Mouse (Mus musculus): ENCODE data around the gene Fmo4. TPM values are rescaled to one million over a fixed set of nuclear protein-coding genes. Genes with fewer than 3 reads are reported as not detected.
"Not testable (repeated sequence)": the region's sequence is repeated elsewhere in the genome, so short reads cannot be mapped to it uniquely, and the experiment has no call there.

Fmo4 gene
- total and polyA plus RNA-seq, 3 experiments: 0.08 to 0.20 TPM; not detected in 1

DNA sequence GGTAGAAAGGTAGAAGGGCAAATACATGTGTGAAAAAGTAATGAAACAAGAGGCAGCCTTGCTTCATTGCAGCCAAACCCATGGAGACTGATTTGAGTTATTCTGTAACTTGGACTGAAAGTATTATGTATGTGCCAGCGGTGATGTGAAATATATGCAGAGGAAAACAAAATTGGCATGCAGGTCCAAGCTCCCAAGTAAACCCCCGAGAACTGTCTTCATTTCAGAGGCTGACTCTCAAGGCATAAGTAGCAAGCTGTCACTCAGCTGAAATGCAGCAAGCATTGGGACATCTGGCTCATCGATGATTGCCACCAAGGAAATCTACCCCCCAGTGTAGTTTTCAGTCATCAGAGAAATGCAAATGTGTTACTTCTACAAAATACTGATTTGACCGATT lies 28.6 kb downstream of the Fmo4 start:
- H3K36me3 ChIP-seq (ENCODE audit: control insufficient read depth, insufficient read depth, low read length): no peaks in the 10 kb centered on the region
- H3K27ac ChIP-seq: no peak overlapping the region
- H3K79me2 ChIP-seq (replicated peaks; ENCODE audit: control insufficient read depth, insufficient read depth, low read length): no peaks in the 10 kb centered on the region
- H3K9ac ChIP-seq (ENCODE audit: low read depth, low read length): no peak overlapping the region
- no peak for TF ChIP-seq CTCF (IDR thresholded peaks at IDR 0.05)
- no peak for TF ChIP-seq POLR2A (IDR thresholded peaks at IDR 0.05; ENCODE audit: insufficient read depth, low read depth, low read length)
- TF ChIP-seq EP300 (IDR thresholded peaks at IDR 0.05; ENCODE audit: insufficient read depth, low read depth, low read length): no peak
- no peaks in the 10 kb centered on the region for H3K4me1 ChIP-seq (ENCODE audit: control insufficient read depth, insufficient read depth, low read length)
- intact Hi-C loops (cut with DNase I): no loop called here
- WGBS: 79% methylated on average over 4 of the region's 4 CpGs
- H3K4me3 ChIP-seq: no peak overlapping the region
- DNase-seq: no peak
- H3K27me3 ChIP-seq (ENCODE audit: control insufficient read depth, insufficient read depth, low read length): no peaks in the 10 kb centered on the region

DNA sequence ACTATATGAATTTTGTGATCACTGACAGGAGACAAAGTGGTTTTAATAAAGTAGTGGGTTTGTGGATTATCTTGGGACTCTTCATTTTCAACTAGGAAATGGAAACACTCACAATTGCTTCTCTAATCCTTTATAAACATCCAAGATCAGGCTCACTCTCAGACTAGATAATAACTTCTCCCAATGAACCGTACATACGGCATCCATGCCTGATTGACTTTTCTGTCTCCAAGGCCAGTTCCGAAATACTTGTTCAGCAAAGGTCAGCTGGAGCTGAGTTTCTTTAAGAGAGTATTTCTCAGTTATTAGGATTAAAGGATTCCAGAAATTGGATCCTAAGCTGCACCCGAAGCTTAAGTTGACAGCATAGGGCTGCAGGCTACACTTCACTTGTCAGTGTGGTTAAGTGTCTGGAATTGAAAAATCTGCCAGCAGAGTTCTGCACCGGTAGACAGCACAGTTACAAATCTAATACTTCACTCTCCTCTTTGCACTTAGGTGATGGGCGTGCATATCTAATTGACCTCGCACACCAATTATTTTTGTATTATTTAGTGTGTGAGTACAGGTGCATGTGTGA lies 30.0 kb downstream of the Fmo4 start:
- no peak overlapping the region for H3K9ac ChIP-seq (ENCODE audit: low read depth, low read length)
- 83% methylated on average over 7 of the region's 7 CpGs for WGBS
- no peaks in the 10 kb centered on the region for H3K36me3 ChIP-seq (ENCODE audit: control insufficient read depth, insufficient read depth, low read length)
- H3K79me2 ChIP-seq (replicated peaks; ENCODE audit: control insufficient read depth, insufficient read depth, low read length): no peaks in the 10 kb centered on the region
- TF ChIP-seq POLR2A (IDR thresholded peaks at IDR 0.05; ENCODE audit: insufficient read depth, low read depth, low read length): no peak
- no peak for TF ChIP-seq CTCF (IDR thresholded peaks at IDR 0.05)
- no peak for TF ChIP-seq EP300 (IDR thresholded peaks at IDR 0.05; ENCODE audit: insufficient read depth, low read depth, low read length)
- H3K4me3 ChIP-seq: no peak overlapping the region
- intact Hi-C loops (cut with DNase I): no loop called here
- H3K4me1 ChIP-seq (ENCODE audit: control insufficient read depth, insufficient read depth, low read length): no peaks in the 10 kb centered on the region
- DNase-seq: no peak
- no peak overlapping the region for H3K27ac ChIP-seq
- no peaks in the 10 kb centered on the region for H3K27me3 ChIP-seq (ENCODE audit: control insufficient read depth, insufficient read depth, low read length)

DNA sequence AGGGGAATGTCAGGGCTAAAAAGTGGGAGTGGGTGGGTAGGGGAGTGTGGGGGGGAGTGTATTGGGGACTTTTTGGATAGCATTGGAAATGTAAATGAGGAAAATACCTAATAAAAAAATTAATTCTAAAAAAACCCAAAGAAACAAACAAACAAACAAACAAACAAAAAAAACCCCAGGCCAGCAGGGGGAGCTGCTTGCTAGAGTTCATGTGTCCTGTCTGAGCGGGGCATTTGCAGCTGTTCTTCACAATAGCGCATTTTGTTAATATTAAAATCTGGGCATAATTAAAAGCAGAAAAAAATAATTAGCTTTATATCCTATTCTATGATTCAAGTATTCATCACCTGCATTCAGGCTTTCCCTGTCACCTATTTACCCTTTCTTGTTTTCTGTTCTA lies 32.7 kb downstream of the Fmo4 start:
- H3K4me3 ChIP-seq; H3K4me1 ChIP-seq (ENCODE audit: control insufficient read depth, insufficient read depth, low read length); DNase-seq; H3K79me2 ChIP-seq (replicated peaks; ENCODE audit: control insufficient read depth, insufficient read depth, low read length); H3K27me3 ChIP-seq (ENCODE audit: control insufficient read depth, insufficient read depth, low read length); H3K27ac ChIP-seq; H3K9ac ChIP-seq (ENCODE audit: low read depth, low read length); intact Hi-C loops (cut with DNase I); H3K36me3 ChIP-seq (ENCODE audit: control insufficient read depth, insufficient read depth, low read length): not testable (repeated sequence)
- TF ChIP-seq CTCF (IDR thresholded peaks at IDR 0.05): peak; percentile 46
- WGBS: 90% methylated on average over 2 of the region's 2 CpGs

DNA sequence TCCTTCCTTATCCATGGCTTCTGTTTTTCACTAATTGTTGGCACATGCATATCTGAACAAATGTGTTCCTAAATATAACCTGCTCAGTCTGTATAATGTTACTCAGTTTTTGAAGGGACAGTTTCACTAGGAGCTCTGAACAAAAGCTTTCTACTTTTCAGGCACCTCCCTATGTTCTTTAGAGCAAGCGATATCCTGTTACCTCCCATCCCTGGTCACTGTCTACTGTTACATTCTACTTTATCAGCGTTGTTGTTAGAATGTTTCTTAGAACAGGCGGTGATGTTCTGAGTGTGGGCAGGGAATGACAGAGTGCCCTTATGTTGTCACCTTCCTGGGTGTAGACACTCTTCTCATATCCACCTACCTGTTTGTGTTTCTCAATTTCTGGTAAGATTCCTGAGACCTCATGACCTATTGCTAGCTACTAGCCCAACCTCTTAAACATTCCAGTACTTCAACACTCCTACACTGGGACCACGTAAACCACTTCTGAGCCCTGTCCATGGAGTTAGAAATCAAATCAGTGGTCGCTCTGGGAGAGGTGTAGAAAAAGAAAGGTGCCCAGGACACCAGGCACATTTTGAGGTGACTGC lies 35.7 kb downstream of the Fmo4 start:
- Histone ChIP-seq H3K27ac (no peak overlapping the region), H3K27me3 (ENCODE audit: control insufficient read depth, insufficient read depth, low read length) (no peaks in the 10 kb centered on the region)
- WGBS: 56% methylated on average over 5 of the region's 5 CpGs

DNA sequence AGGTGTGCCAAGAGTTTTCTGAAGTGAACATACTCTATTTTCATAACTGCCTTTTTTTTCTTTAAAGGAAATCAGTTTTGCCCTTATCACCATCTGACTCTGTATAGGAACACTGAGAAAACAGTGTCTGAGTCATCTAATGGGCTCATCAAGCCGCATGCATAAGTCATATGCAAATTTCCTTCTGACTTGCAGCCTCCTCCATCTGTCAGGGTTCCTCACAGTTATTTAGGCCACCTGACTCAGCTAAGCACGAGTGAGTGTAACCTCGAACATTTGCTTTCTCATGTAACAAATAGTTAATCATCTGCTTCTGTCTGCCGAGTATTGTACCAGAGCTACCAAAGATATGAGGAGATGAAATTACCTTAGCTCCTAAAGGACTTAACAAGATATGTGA lies 40.1 kb downstream of the Fmo4 start:
- no peak for TF ChIP-seq CTCF (IDR thresholded peaks at IDR 0.05)
- TF ChIP-seq EP300 (IDR thresholded peaks at IDR 0.05; ENCODE audit: insufficient read depth, low read depth, low read length): no peak
- TF ChIP-seq POLR2A (IDR thresholded peaks at IDR 0.05; ENCODE audit: insufficient read depth, low read depth, low read length): no peak
- intact Hi-C loops (cut with DNase I): no loop called here
- no peaks in the 10 kb centered on the region for H3K36me3 ChIP-seq (ENCODE audit: control insufficient read depth, insufficient read depth, low read length)
- H3K27me3 ChIP-seq (ENCODE audit: control insufficient read depth, insufficient read depth, low read length): no peaks in the 10 kb centered on the region
- no peak overlapping the region for H3K4me3 ChIP-seq
- H3K27ac ChIP-seq: no peak overlapping the region
- no peak for DNase-seq
- WGBS: 78% methylated on average over 4 of the region's 4 CpGs
- H3K79me2 ChIP-seq (replicated peaks; ENCODE audit: control insufficient read depth, insufficient read depth, low read length): no peaks in the 10 kb centered on the region
- H3K4me1 ChIP-seq (ENCODE audit: control insufficient read depth, insufficient read depth, low read length): no peaks in the 10 kb centered on the region
- H3K9ac ChIP-seq (ENCODE audit: low read depth, low read length): no peak overlapping the region

More for the DNA sequence above, 35.7 kb downstream of the Fmo4 start:
- intact Hi-C loops (cut with DNase I): no loop called here
- H3K79me2 ChIP-seq (replicated peaks; ENCODE audit: control insufficient read depth, insufficient read depth, low read length): no peaks in the 10 kb centered on the region
- DNase-seq: no peak
- no peak overlapping the region for H3K9ac ChIP-seq (ENCODE audit: low read depth, low read length)
- no peaks in the 10 kb centered on the region for H3K36me3 ChIP-seq (ENCODE audit: control insufficient read depth, insufficient read depth, low read length)
- TF ChIP-seq POLR2A (IDR thresholded peaks at IDR 0.05; ENCODE audit: insufficient read depth, low read depth, low read length) (no peak), CTCF (IDR thresholded peaks at IDR 0.05) (no peak)
- no peaks in the 10 kb centered on the region for H3K4me1 ChIP-seq (ENCODE audit: control insufficient read depth, insufficient read depth, low read length)
- no peak overlapping the region for H3K4me3 ChIP-seq

DNA sequence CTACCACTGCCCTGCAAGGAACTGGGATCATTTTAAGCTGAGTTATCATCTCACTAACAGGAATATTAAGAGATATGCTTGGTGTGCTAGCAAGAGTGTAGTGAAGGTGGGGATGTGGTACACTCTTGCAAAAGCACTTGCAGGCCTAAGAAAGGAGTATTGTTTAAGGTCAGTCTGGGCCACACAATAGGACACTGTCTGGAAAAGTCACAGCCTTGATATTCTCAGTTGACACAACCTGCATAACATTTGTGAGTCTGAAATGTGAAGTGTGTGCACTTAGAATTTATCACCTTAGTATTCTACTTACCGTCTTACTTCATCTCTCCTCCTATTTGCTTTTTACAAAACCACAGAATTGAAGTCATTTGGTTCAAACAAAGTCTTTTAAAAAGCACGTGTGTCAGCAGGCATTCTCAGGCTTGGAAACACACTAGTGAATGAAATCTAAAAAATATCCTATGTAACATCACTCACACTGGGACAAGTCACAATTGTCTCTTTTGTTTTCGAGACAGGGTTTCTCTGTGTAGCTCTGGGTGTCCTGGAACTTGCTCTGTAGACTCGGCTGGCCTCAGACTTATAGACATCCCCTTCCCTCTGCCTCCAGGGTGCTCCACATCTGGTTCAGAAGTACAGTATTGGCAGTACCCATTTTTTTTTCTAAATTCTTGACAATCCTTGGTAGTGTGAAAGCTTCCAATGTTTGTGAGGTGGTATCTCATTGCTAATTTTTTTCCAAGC lies 42.0 kb downstream of the Fmo4 start:
- TF ChIP-seq CTCF (IDR thresholded peaks at IDR 0.05): no peak
- TF ChIP-seq POLR2A (IDR thresholded peaks at IDR 0.05; ENCODE audit: insufficient read depth, low read depth, low read length): no peak
- TF ChIP-seq EP300 (IDR thresholded peaks at IDR 0.05; ENCODE audit: insufficient read depth, low read depth, low read length): no peak
- no peak overlapping the region for H3K27ac ChIP-seq
- no peak for DNase-seq
- no peak overlapping the region for H3K4me3 ChIP-seq
- H3K79me2 ChIP-seq (replicated peaks; ENCODE audit: control insufficient read depth, insufficient read depth, low read length): no peaks in the 10 kb centered on the region
- intact Hi-C loops (cut with DNase I): no loop called here
- 69% methylated on average over 4 of the region's 4 CpGs for WGBS
- H3K4me1 ChIP-seq (ENCODE audit: control insufficient read depth, insufficient read depth, low read length): no peaks in the 10 kb centered on the region
- no peak overlapping the region for H3K9ac ChIP-seq (ENCODE audit: low read depth, low read length)
- no peaks in the 10 kb centered on the region for H3K27me3 ChIP-seq (ENCODE audit: control insufficient read depth, insufficient read depth, low read length)
- H3K36me3 ChIP-seq (ENCODE audit: control insufficient read depth, insufficient read depth, low read length): no peaks in the 10 kb centered on the region
